Mouse (Mus musculus): Measurements from ENCODE around the gene Vil1. TPM values are rescaled to one million over a fixed set of nuclear protein-coding genes. Genes with fewer than 3 reads are reported as not detected.

Vil1 gene
- polyA plus RNA-seq, 1 experiment from 2014 or later, result 0.08 TPM

- peak overlapping the region; percentile 99 for H3K27ac ChIP-seq (replicated peaks)
- no peaks in the 10 kb centered on the region for H3K36me3 ChIP-seq
- peaks cover 51% of the 10 kb centered on the region for H3K4me1 ChIP-seq
- H3K9me3 ChIP-seq (replicated peaks), result no peaks in the 10 kb centered on the region
- H3K4me3 ChIP-seq (replicated peaks), result no peak overlapping the region
- no peak overlapping the region for H3K4me2 ChIP-seq (replicated peaks)
- WGBS, result 72% methylated on average over 7 of the region's 7 CpGs
- ATAC-seq (ENCODE audit: insufficient number of reproducible peaks, low FRiP score, low TSS enrichment, low read depth), result no peak
- H3K27me3 ChIP-seq, result no peaks in the 10 kb centered on the region
- H3K9ac ChIP-seq, result no peak overlapping the region
Measured at GRCm38 (mm10) chr1:74388398-74388920, 20.7 kb upstream of the Vil1 start.

- Histone ChIP-seq H3K9ac (no peak overlapping the region), H3K27me3 (no peaks in the 10 kb centered on the region), H3K4me3 (replicated peaks) (peak overlapping the region; percentile 91), H3K4me1 (peaks cover 64% of the 10 kb centered on the region), H3K4me2 (replicated peaks) (peak overlapping the region; percentile 84), H3K36me3 (peaks cover 13% of the 10 kb centered on the region), H3K27ac (replicated peaks) (peak overlapping the region; percentile 98), H3K9me3 (replicated peaks) (no peaks in the 10 kb centered on the region)
- WGBS, result 6% methylated on average over 29 of the region's 29 CpGs
- ATAC-seq (ENCODE audit: insufficient number of reproducible peaks, low FRiP score, low TSS enrichment, low read depth), result peak; percentile 12; the same call in 1 of the 2 replicates
Measured at GRCm38 (mm10) chr1:74389831-74390286, 19.3 kb upstream of the Vil1 start.

- ATAC-seq (ENCODE audit: insufficient number of reproducible peaks, low FRiP score, low TSS enrichment, low read depth), result no peak
- H3K4me1 ChIP-seq, result peaks cover 68% of the 10 kb centered on the region
- no peaks in the 10 kb centered on the region for H3K9me3 ChIP-seq (replicated peaks)
- 5% methylated on average over 21 of the region's 21 CpGs for WGBS
- H3K27me3 ChIP-seq, result no peaks in the 10 kb centered on the region
- H3K27ac ChIP-seq (replicated peaks), result peak overlapping the region; percentile 98
- no peak overlapping the region for H3K9ac ChIP-seq
- peak overlapping the region; percentile 84 for H3K4me2 ChIP-seq (replicated peaks)
- H3K36me3 ChIP-seq, result peaks cover 19% of the 10 kb centered on the region
- H3K4me3 ChIP-seq (replicated peaks), result peak overlapping the region; percentile 91
Measured at GRCm38 (mm10) chr1:74390287-74390906, 18.8 kb upstream of the Vil1 start.

- ATAC-seq (ENCODE audit: insufficient number of reproducible peaks, low FRiP score, low TSS enrichment, low read depth), result peak; percentile 80
- no peaks in the 10 kb centered on the region for H3K9me3 ChIP-seq (replicated peaks)
Measured at GRCm38 (mm10) chr1:74390924-74391748, 18.0 kb upstream of the Vil1 start, which contains the start of gene Ctdsp1. Gene Ctdsp1 (plus strand): TSS chr1:74391509.

GRCm38 (mm10) chr1:74391844-74392441, 17.2 kb upstream of the Vil1 start:
- H3K4me2 ChIP-seq (replicated peaks), result peak overlapping the region; percentile 84
- under 1% methylated on average over 53 of the region's 63 CpGs for WGBS
- ATAC-seq (ENCODE audit: insufficient number of reproducible peaks, low FRiP score, low TSS enrichment, low read depth), result peak; percentile 16; the same call in 1 of the 2 replicates
- H3K9me3 ChIP-seq (replicated peaks), result no peaks in the 10 kb centered on the region
- H3K27me3 ChIP-seq, result no peaks in the 10 kb centered on the region
- peak overlapping the region; percentile 98 for H3K27ac ChIP-seq (replicated peaks)
- H3K36me3 ChIP-seq, result peaks cover 19% of the 10 kb centered on the region
- peak overlapping the region; percentile 91 for H3K4me3 ChIP-seq (replicated peaks)
- H3K9ac ChIP-seq, result peak overlapping the region; percentile 99
- peaks cover 70% of the 10 kb centered on the region for H3K4me1 ChIP-seq

More at GRCm38 (mm10) chr1:74390924-74391748, 18.0 kb upstream of the Vil1 start, which contains the start of gene Ctdsp1:
- H3K27ac ChIP-seq (replicated peaks), result peak within 1 kb of the TSS; percentile 98
- peak within 1 kb of the TSS; percentile 91 for H3K4me3 ChIP-seq (replicated peaks)
- H3K4me1 ChIP-seq, result peaks cover 68% of the 10 kb centered on the region
- no peaks in the 10 kb centered on the region for H3K27me3 ChIP-seq
- H3K9ac ChIP-seq, result peak within 1 kb of the TSS; percentile 99
- peaks cover 19% of the 10 kb centered on the region for H3K36me3 ChIP-seq
- 2% methylated on average over 48 of the region's 51 CpGs for WGBS
- peak within 1 kb of the TSS; percentile 84 for H3K4me2 ChIP-seq (replicated peaks)

- peak; percentile 12; the same call in 1 of the 2 replicates for ATAC-seq (ENCODE audit: insufficient number of reproducible peaks, low FRiP score, low TSS enrichment, low read depth)
- peak overlapping the region; percentile 99 for H3K9ac ChIP-seq
- WGBS, result 2% methylated on average over 16 of the region's 16 CpGs
- H3K4me1 ChIP-seq, result peaks cover 64% of the 10 kb centered on the region
- H3K9me3 ChIP-seq (replicated peaks), result no peaks in the 10 kb centered on the region
- peak overlapping the region; percentile 98 for H3K27ac ChIP-seq (replicated peaks)
- peaks cover 19% of the 10 kb centered on the region for H3K36me3 ChIP-seq
- peak overlapping the region; percentile 84 for H3K4me2 ChIP-seq (replicated peaks)
- H3K27me3 ChIP-seq, result no peaks in the 10 kb centered on the region
- peak overlapping the region; percentile 91 for H3K4me3 ChIP-seq (replicated peaks)
Measured at GRCm38 (mm10) chr1:74392446-74392994, 16.7 kb upstream of the Vil1 start.

GRCm38 (mm10) chr1:74393010-74393409, 16.2 kb upstream of the Vil1 start:
- Histone ChIP-seq H3K27ac (replicated peaks) (peak overlapping the region; percentile 98), H3K9ac (peak overlapping the region; percentile 99), H3K27me3 (no peaks in the 10 kb centered on the region), H3K4me2 (replicated peaks) (peak overlapping the region; percentile 84), H3K4me3 (replicated peaks) (peak overlapping the region; percentile 91), H3K9me3 (replicated peaks) (no peaks in the 10 kb centered on the region), H3K36me3 (peaks cover 19% of the 10 kb centered on the region), H3K4me1 (peaks cover 60% of the 10 kb centered on the region)
- WGBS, result 33% methylated on average over 7 of the region's 7 CpGs
- ATAC-seq (ENCODE audit: insufficient number of reproducible peaks, low FRiP score, low TSS enrichment, low read depth), result no peak

GRCm38 (mm10) chr1:74393697-74394096, 15.5 kb upstream of the Vil1 start:
- 0 out of 2 replicates have a peak overlapping the region, but pooled peaks have one; percentile 91 for H3K4me3 ChIP-seq (replicated peaks)
- 83% methylated on average over 9 of the region's 9 CpGs for WGBS
- no peak overlapping the region for H3K27ac ChIP-seq (replicated peaks)

GRCm38 (mm10) chr1:74394311-74394710, 14.9 kb upstream of the Vil1 start:
- no peak overlapping the region for H3K4me2 ChIP-seq (replicated peaks)
- no peak overlapping the region for H3K4me3 ChIP-seq (replicated peaks)
- peaks cover 19% of the 10 kb centered on the region for H3K36me3 ChIP-seq
- H3K9me3 ChIP-seq (replicated peaks), result no peaks in the 10 kb centered on the region
- no peak overlapping the region for H3K9ac ChIP-seq
- 91% methylated on average over 9 of the region's 9 CpGs for WGBS
- H3K27me3 ChIP-seq, result no peaks in the 10 kb centered on the region
- ATAC-seq (ENCODE audit: insufficient number of reproducible peaks, low FRiP score, low TSS enrichment, low read depth), result no peak
- H3K4me1 ChIP-seq, result peaks cover 51% of the 10 kb centered on the region
- peak overlapping the region; percentile 9; the same call in 1 of the 2 replicates for H3K27ac ChIP-seq (replicated peaks)

More at GRCm38 (mm10) chr1:74393697-74394096, 15.5 kb upstream of the Vil1 start:
- peaks cover 53% of the 10 kb centered on the region for H3K4me1 ChIP-seq
- no peak for ATAC-seq (ENCODE audit: insufficient number of reproducible peaks, low FRiP score, low TSS enrichment, low read depth)
- no peaks in the 10 kb centered on the region for H3K27me3 ChIP-seq
- H3K9ac ChIP-seq, result no peak overlapping the region
- H3K36me3 ChIP-seq, result peaks cover 19% of the 10 kb centered on the region
- H3K4me2 ChIP-seq (replicated peaks), result peak overlapping the region; percentile 84; the same call in 1 of the 2 replicates
- H3K9me3 ChIP-seq (replicated peaks), result no peaks in the 10 kb centered on the region

- no peaks in the 10 kb centered on the region for H3K9me3 ChIP-seq (replicated peaks)
- ATAC-seq (ENCODE audit: insufficient number of reproducible peaks, low FRiP score, low TSS enrichment, low read depth), result no peak
- no peak overlapping the region for H3K4me2 ChIP-seq (replicated peaks)
- WGBS, result 87% methylated on average over 15 of the region's 15 CpGs
- H3K27me3 ChIP-seq, result no peaks in the 10 kb centered on the region
- H3K9ac ChIP-seq, result no peak overlapping the region
- peaks cover 19% of the 10 kb centered on the region for H3K36me3 ChIP-seq
- H3K4me1 ChIP-seq, result peaks cover 45% of the 10 kb centered on the region
- H3K4me3 ChIP-seq (replicated peaks), result no peak overlapping the region
- peak overlapping the region; percentile 9; the same call in 1 of the 2 replicates for H3K27ac ChIP-seq (replicated peaks)
Measured at GRCm38 (mm10) chr1:74394858-74395257, 14.3 kb upstream of the Vil1 start.
